Mouse (Mus musculus) megakaryocyte-erythroid progenitor cell, adult 5-6 weeks (primary cell): ENCODE results near the gene Ank2. TPM values are rescaled to one million over a fixed set of nuclear protein-coding genes. Genes with fewer than 3 reads are reported as not detected.
"Not testable (repeated sequence)": the region's sequence is repeated elsewhere in the genome, so short reads cannot be mapped to it uniquely, and the experiment has no call there.

Experiments used
- ATAC-seq: replicated peaks from 2 replicates; pipeline ENCODE4 v1.8.0; 2016; ENCODE audit warnings: mild to moderate bottlenecking, inconsistent platforms; ENCODE audit not compliant: severe bottlenecking, poor library complexity, low FRiP score, low TSS enrichment
- total RNA-seq, 2 experiments: library from RNA; stranded (forward) in 1 of 2; stranded (reverse) in 1 of 2; fragments of 200-1000, 215-1000 nt in 1 of 2; fragments of >200 nt in 1 of 2; fragmentation: Nextera tagmentation in 1 of 2; gene quantifications; 2 replicates each; pipeline ENCODE4 v1.2.3; 2014 to 2017

The Ank2 gene
- total RNA-seq, 2 experiments from 2014 or later, result 0.38 TPM; not detected in 1

DNA sequence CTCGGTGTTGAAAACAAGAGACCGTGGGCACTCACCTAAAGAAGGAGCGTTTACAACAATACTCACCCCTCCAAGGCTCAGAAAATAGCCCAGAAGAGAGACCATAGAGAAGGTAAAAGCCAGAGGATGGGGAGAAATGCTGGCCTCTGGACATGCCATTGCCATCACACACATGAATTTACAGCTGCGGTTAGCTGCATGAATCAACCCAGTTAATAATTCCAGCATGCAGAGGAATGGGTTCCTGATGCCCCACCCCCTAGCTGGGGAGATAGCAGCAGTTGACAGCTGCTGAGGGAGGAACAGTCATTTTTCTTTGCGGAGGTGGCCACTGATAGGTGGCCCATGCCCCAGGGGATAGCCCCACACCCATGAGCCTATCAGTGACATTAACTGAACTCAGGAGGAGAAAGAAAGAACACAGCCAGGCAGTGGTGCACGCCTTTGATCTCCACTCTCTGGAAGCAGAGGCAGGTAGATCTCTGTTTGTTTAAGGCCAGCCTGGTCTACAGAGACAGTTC is 124.9 kb downstream of the Ank2 start:
- ATAC-seq, result no peak

DNA sequence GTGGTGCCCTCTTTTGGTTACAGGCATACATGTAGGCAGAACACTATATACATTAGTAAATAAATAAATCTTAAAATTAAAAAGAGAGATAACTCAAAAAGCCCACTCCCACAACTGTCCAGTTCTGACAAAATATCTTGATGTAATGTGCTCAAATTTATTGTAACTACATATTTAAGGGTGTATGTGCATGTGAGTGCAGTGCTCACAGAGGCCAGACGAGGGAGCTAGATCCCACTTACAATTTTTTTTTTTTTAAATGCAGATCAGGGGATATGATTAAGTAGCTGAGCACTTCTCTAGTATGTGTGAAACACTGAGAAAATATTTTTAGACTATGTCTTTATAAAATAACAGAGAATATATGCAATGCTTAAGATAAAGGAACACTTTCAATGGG is 127.4 kb downstream of the Ank2 start:
- no peak for ATAC-seq

DNA sequence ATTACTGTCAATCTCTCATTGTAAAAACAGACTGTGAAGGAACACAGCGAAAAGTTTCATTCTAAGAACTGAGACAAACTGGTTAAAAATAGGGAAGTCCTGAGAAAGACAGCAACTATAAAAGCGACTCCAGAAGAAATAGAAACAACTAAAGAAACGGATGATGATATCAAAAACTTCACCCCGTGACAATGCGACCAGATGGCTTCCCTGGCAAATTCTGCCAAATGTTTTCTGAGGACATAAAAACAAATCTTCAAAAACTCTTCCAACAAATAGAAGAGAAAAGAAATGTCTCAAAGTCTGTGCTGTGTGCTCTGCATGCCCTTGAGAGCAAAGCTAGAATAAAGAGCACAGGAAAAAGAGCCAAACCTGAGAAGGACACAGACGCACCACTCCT is 129.6 kb downstream of the Ank2 start:
- no peak for ATAC-seq

DNA sequence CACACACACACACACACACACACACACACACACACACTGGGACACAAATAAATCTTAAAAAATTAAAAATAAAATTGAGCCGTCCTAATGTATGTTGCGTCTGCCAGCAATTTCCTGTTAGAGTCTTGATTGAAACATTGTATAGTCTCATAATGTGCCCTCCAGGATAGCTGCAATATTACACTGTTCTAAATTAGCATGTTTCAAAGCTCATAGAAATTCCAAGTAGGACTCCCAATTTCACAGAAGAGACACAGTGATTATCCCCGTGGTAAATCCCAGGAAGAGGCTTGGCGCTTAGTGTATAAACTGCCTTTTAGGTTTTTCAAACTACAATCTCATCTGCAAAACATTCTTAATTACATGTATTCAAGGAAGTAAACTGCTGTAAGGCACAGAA is 131.7 kb downstream of the Ank2 start:
- no peak for ATAC-seq

DNA sequence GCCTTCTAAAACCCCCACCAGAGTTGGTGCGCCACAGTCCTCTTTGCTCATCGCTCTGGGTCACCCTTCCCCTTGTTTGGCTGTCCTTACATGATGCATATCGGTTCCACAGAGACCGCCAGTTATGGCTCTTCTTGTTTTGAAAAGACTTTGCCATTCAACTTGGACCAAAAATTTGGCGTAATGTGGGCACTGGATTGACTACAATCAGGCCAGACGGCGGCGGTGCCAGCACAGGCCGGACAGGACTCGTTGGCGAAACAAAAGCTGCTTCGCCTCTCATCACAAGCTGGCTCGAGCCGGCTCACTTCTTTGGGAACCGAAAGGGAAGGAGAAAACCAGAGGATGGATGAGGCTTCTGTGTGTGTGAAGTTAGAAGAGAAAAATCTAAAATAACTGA is 135.6 kb downstream of the Ank2 start:
- no peak for ATAC-seq

DNA sequence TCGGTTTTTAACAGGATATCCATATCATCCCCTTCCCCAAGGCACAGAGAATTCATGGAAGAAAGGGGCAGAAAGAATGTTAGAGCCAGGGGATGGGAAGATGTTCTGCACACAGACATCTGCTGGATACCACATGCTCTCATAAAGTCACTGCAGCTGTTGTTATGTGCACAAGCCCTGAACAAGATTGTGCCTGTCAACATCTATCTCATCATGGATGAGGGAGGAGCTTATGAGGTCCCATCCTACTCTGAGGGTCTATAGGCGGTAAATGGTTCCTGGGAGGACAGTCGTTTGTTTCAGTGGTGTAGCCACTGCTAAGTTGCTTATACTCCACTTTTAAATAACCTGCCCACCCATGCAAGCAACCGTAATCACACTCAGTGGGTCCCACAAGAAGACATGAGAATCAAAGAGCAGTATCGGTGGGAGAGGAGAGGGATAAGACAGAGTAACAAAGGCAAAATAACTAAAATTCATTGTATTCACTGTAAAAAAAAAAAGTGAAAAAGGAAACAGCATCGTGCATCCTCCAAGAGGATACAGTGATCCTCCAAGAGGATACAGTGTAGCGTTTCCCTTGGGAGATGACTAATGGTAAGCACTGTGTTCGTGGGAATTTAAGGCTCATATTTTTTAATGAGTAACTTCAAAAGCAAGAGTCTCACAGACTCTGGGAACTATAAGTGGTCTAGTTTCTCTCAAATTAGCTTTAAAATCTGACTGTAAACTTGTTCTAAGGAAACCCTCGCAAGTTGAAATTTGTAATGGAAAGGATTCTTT is 136.3 kb downstream of the Ank2 start:
- no peak for ATAC-seq

DNA sequence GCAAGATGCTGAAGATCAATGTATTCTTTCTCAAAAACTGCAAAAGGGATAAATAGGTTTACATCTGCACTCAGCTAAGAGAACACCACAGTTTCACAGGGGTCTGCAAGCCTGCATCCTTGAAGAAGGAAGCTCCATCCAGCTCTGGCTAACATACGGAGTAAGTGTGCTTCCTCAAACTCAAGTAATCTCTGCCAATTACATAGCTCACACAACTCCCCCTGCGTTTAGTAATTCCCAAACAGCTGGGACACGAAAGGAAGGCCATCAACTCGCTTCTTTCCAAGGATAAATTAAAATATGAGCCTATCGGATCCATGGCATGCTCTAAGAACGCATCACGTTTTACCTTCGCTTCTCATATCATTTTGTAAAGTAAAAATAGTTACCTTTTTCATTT is 137.3 kb downstream of the Ank2 start:
- no peak for ATAC-seq

DNA sequence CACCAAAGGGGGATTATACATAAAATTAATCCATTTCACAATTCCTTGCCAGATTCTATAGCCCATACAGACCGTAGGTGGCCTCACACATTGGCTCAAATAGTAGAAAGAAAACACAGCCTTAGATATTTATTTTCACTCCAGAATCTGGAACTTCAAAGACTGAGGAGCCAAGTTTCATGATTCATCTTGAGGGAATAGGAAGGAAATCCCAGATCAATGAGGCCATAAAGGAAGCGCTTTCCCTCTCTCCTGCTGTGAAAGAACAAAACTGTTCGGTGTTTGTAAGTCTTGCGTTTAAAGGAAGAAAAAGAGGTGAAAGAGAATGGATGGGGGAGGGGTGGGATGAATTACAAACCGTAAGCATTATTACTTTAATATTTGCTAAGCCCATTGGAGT is 137.8 kb downstream of the Ank2 start:
- no peak for ATAC-seq

DNA sequence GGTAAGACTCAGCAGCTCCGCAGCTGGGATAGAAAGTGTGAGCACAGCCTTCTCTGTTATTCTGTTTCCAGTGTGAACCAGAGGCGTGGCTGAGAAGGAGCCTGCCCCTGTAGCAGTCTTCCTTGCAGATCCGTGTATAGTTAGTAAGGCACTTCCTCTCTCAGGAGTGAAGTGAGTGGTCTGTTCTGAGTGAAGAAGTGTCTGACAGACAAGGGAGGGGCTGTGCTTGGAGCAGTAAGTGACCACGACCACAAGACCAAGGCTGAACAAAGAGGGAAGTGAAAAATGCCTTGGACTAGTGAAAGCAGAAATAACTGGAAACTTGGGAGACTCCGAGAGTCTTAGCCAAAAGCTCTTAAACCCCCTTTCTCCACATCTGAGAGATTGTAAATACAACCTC is 143.9 kb downstream of the Ank2 start:
- ATAC-seq, result no peak

DNA sequence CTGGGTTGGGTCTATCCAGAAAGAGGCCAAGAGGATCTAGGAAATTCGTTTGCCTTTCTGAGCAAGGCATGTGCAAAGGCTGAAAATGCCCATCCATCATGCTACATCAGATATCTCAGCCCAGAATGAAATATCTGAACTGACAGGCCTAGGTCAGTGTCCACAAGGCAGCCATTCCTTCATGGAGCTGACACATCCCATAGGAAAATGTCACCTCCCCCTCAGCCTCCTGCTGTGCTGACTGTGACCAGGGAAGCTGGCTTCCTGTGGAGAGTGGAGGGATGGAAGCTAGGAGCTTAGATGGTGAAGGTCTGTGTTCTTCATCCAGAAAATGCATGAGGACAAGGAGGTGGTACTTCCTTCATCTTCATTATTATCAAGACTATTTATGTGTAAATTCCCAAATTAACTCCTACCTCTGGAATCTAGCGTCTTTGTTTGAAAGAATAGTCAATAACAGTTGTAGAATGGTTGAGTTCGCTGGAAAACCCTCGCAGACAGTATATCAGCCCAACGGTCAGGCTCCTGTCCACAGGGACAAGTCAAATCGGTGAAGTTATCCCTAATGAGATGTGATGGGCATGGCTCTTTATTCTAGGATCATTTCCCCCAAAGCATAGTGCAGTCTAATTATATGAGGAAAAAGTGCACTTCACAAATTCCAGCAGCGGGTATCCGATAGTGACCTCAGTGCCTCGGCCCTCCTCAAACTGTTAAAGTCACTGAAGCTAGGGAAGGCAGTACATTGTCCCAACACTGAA is 148.4 kb downstream of the Ank2 start:
- no peak for ATAC-seq

DNA sequence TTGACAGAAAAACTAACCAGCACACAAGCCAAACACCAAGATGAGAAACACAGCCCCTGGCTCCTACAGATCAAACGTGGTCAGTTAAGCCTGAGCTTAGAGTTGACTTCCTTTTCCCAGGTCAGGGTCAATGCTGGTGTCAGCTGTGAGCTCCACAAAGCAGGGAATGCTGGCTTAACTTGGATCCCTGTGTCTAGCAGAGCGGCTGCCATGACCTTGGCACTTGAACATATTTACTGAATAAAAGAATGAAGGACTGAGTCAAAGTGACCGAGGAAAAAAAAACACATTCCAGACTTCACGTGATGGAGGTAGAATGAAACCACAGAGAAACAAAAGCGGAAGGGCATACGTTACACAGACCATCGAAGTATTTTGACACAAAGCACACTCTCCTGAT is 150.2 kb downstream of the Ank2 start:
- no peak for ATAC-seq

DNA sequence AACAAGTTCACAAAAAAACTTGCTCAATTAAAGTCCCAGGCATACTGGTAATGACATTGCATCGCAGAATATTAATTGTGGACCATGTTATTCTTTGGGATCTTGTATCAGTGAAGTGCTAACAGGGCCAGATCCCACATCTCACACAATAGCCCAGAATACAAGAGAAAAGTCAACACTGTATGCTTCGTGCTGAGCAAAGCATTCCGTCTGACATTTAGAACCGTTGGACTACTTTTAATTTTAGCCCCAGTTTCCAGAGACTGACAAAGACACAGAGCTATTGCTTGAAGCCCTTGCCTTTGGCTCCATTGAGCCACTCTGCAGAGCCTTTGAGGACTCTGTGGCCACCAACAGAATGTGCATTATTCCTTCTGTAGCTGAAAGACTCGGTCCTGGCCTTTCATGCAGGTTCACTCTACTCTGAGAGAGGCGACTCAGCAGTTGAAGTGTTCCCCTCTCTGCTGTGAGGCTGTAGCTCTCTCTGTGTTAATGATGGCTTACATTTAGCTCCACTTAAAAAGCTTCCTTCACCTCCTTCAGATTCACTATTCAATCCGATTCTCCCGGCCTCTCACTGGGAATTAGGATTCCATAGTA is 153.2 kb downstream of the Ank2 start:
- ATAC-seq, result no peak

DNA sequence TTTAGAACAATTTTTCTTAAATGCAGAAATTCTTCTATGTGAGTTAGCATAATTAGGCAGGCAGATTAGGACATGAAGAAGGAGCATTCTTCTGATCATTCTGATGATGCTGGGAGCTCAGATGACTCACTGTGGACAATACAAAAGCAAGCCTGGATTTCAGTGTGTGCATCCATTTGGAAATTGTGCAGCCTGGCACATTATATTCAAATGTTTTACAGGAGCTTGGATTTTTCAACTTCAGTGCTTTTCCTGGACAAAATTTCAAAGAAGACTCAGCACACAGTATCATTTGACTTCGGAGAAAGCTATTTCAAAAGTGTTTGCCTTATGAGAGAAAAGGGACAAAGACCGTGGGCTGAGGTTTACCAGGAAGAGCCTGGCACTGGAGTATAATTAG is 157.8 kb downstream of the Ank2 start:
- ATAC-seq, result no peak

DNA sequence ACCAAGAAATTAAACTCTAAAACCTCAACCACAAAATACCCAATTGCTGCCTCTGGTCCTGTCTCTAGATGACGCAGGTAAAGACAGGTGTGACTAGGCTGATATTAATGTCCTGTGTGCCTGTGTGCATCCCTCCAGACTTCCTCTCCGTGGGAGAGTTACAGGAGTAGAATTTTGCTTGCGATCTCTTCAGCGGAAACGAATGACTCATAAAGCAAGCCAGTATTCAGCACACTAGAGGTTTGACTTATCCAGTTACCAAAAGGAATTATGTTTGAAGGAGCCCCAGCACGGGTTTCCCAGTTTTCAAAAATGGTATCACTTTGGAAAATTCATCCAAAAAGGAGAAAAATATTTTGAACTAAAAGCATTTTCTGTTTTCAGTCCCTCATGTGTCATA is 164.3 kb downstream of the Ank2 start:
- ATAC-seq, result no peak

DNA sequence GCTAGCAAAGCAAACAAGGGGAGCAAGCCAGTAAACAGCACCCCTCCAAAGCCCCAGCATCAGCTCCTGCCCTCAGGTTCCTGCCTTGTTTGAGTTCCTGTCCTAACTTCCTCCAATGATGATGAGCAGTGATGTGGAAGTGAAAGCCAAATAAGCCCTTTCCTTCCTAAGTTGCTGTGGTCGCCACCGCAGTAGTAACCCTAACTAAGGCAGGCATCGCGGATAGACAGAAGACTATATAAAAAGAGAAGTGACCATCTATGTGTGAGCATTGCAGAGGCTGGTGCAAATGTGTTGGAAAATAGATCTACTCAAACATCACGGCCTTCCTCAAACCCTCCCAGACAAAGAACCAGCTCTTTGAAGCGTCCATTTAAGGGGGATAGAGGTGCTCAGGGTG is 167.6 kb downstream of the Ank2 start:
- no peak for ATAC-seq

DNA sequence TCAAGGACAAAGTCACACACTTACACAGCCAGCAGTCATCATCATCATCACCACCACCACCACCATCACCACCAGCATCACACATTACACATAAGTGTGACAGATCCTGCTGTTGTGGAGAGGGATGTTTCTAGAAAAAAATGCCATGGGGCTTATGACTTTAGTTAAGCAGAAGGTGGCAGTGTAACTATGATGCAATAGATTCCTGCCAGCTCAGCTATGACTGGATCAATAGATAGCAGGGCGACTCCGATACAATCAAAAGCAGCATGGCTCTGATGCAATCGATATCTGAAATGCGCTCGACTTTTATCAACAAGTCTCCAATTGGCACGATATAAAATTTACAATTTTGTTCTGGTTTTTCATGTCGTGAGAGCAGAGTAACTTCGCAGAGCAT is 172.8 kb downstream of the Ank2 start:
- ATAC-seq, result no peak

DNA sequence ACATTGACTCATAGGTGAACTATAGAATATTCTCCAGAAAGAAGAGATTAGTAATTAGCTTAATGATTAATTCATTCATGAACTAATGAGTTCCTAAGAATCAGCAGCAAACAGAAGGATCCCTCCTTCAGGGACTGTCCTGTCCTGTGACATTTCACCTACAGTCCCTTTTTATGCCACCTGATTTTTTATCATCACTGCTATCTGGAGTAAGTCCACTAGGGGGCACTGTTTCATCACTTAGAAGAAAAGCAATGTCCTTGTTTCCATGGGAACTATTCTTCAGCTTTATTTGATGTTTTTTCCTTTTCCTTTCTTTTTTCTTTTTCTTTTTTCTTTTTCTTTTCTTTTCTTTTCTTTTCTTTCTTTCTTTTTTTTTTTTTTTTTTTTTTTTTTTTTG is 176.3 kb downstream of the Ank2 start:
- peak; percentile 78; the same call in 1 of the 2 replicates for ATAC-seq

DNA sequence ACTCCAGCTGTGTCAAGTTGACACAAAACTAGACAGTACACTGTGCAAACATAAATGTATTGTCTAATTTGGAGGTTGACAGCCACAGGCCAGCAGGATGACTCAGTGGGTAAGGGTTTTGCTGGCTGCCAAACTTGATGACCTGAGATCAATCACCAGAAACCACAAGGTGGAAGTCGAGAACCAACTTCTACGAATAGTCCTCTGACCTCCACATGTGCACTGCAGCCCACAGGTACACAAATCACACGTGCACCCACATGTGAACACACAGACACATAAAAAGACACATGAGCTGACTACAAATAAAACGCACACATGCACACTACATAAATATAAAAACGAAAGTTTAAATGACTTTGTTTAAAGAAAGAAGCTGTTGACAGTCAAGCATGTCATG is 177.5 kb downstream of the Ank2 start:
- ATAC-seq, result no peak

DNA sequence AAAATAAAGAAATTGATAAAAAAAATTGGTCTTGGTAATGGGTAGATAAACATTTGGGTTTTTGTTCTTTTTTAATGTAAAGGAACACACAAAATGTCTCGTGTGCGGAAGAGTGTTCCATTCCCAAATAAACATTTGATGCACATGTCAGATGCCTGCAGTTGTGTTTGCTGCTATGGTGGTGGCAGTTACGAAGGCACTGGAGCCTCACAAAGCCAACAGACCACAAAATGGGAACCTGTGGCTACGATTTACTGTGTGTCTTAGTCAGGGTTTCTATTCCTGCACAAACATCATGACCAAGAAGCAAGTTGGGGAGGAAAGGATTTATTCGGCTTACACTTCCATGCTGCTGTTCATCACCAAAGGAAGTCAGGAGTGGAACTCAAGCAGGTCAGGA is 178.1 kb downstream of the Ank2 start:
- not testable (repeated sequence) for ATAC-seq

DNA sequence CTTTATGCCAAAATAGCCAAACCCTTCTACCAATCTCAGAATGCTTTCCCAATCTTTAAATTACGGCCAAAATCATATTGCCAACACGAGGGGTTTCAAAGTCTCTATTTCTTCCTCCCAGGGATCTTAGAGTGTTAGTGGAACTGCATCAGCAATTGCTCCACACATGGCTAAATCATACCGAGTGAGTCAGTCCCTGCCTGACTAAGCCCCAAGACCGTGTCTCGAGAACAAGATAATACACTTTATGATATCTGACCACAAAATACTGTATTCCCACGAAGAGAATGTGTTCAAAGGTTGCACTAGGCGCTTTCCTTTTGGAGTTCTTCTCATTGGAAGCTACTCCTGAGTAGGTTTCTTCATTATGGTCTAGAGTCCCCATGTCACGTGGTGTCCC is 178.8 kb downstream of the Ank2 start:
- no peak for ATAC-seq

DNA sequence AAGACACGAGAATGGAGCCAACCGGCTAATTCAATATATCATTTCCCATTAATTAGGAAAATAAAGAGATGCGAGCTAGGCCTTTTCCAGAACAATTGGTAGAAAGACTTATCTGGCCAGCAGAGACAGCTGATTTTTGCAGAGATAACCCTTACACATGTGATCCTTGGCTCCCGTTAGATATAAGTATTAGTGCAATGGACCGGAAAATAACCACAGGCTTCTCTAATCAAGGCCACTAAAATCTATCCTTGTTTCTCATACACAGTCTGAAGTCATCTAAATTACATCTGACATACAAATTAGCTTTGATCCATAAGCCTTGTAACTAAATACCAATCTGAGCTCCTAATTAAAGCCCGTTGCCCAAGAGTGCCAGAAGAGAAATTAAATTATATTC is 181.5 kb downstream of the Ank2 start:
- no peak for ATAC-seq
